Mouse (Mus musculus): ENCODE results near the gene Olfr844. TPM values are rescaled to one million over a fixed set of nuclear protein-coding genes. Genes with fewer than 3 reads are reported as not detected.

The Olfr844 gene
- polyA plus RNA-seq (2012; rRNA removed) (not detected in 2 replicates), polyA plus RNA-seq (2014; fragmentation: Nextera tagmentation; extraction: Ambion mirVana) (not detected in 2 replicates)

DNA sequence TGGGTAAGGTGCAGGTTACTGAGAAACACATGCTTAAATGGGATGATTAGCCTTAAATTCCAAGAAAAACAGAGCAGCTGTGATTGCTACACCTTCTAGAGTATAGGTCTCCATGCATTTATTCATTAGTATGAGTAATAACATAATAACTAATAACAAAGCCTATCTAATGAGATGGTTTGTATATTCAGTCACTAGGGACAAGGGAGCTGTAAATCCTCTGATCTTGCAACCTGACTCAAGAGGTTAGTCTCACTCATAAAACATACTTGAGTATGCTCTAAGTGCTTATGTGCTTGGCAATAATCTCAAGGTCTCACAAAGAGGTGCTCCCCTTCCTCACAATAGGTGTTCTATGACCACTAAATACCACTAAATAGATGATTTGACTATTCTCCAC, at the start of gene Olfr844:
TSS of gene Olfr844 (plus strand) at position 301 of the 400 bp plus-strand sequence.
- Histone ChIP-seq H3K4me2 (ENCODE audit: low read depth) (no peak within 1 kb of the TSS), H3K36me3 (replicated peaks; ENCODE audit: control insufficient read depth, insufficient read depth, low read depth) (no peaks in the 10 kb centered on the region), H3K4me1 (replicated peaks; ENCODE audit: control insufficient read depth in 2 of 2, insufficient read depth in 2 of 2, low read length in 1 of 2) (no peaks in the 10 kb centered on the region), H3K9me3 (ENCODE audit: control insufficient read depth, low read length) (no peaks in the 10 kb centered on the region), H3K27me3 (ENCODE audit: control insufficient read depth, insufficient read depth, low read length) (no peaks in the 10 kb centered on the region), H3K9ac (replicated peaks) (no peak within 1 kb of the TSS), H3K4me3 (ENCODE audit: insufficient read depth in 1 of 2, low read depth in 2 of 2, low read length in 2 of 2) (no peak within 1 kb of the TSS), H3K27ac (no peak within 1 kb of the TSS)
- no peak for DNase-seq (ENCODE audit: low read depth in 3 of 3, low spot score in 3 of 3)
- no peak for ATAC-seq (ENCODE audit: insufficient read depth)
- TF ChIP-seq CTCF (IDR thresholded peaks at IDR 0.05; ENCODE audit: low read depth) (no peak), EP300 (IDR thresholded peaks at IDR 0.05; ENCODE audit: low read depth) (no peak)

GRCm38 (mm10) chr9:19336157-19336556, 20.0 kb downstream of the Olfr844 start, which contains the start of gene Olfr845:
Olfr845 (plus strand) TSS chr9:19336457.
- Histone ChIP-seq H3K9me3 (ENCODE audit: control insufficient read depth, low read length) (no peaks in the 10 kb centered on the region), H3K4me3 (ENCODE audit: insufficient read depth in 1 of 2, low read depth in 2 of 2, low read length in 2 of 2) (no peak within 1 kb of the TSS), H3K9ac (replicated peaks) (no peak within 1 kb of the TSS), H3K4me2 (ENCODE audit: low read depth) (no peak within 1 kb of the TSS), H3K4me1 (replicated peaks; ENCODE audit: control insufficient read depth in 2 of 2, insufficient read depth in 2 of 2, low read length in 1 of 2) (no peaks in the 10 kb centered on the region), H3K27me3 (ENCODE audit: control insufficient read depth, insufficient read depth, low read length) (no peaks in the 10 kb centered on the region), H3K36me3 (replicated peaks; ENCODE audit: control insufficient read depth, insufficient read depth, low read depth) (no peaks in the 10 kb centered on the region), H3K27ac (no peak within 1 kb of the TSS)
- TF ChIP-seq EP300 (IDR thresholded peaks at IDR 0.05; ENCODE audit: low read depth) (no peak), CTCF (IDR thresholded peaks at IDR 0.05; ENCODE audit: low read depth) (no peak)
- ATAC-seq (ENCODE audit: insufficient read depth) = no peak
- no peak for DNase-seq (ENCODE audit: low read depth in 3 of 3, low spot score in 3 of 3)
- 52% methylated on average over 1 of the region's 1 CpGs for WGBS (ENCODE audit: insufficient replicate concordance)

GRCm38 (mm10) chr9:19363905-19364304, 47.8 kb downstream of the Olfr844 start, which contains the start of gene Olfr846:
Olfr846 (minus strand) TSS chr9:19364005.
- Histone ChIP-seq H3K9ac (replicated peaks) (no peak within 1 kb of the TSS), H3K4me2 (ENCODE audit: low read depth) (no peak within 1 kb of the TSS), H3K27ac (no peak within 1 kb of the TSS), H3K4me1 (replicated peaks; ENCODE audit: control insufficient read depth in 2 of 2, insufficient read depth in 2 of 2, low read length in 1 of 2) (no peaks in the 10 kb centered on the region), H3K4me3 (ENCODE audit: insufficient read depth in 1 of 2, low read depth in 2 of 2, low read length in 2 of 2) (no peak within 1 kb of the TSS), H3K36me3 (replicated peaks; ENCODE audit: control insufficient read depth, insufficient read depth, low read depth) (no peaks in the 10 kb centered on the region), H3K9me3 (ENCODE audit: control insufficient read depth, low read length) (no peaks in the 10 kb centered on the region), H3K27me3 (ENCODE audit: control insufficient read depth, insufficient read depth, low read length) (no peaks in the 10 kb centered on the region)
- TF ChIP-seq EP300 (IDR thresholded peaks at IDR 0.05; ENCODE audit: low read depth) (no peak), CTCF (IDR thresholded peaks at IDR 0.05; ENCODE audit: low read depth) (no peak)
- 37% methylated on average over 1 of the region's 1 CpGs for WGBS (ENCODE audit: insufficient replicate concordance)
- DNase-seq (ENCODE audit: low read depth in 3 of 3, low spot score in 3 of 3) (no peak), ATAC-seq (ENCODE audit: insufficient read depth) (no peak)

Other genes starting within 250 kb of the Olfr844 start
- gene Olfr836, start 196.0 kb upstream of the Olfr844 start, polyA plus RNA-seq (2012; rRNA removed) = not detected in 2 replicates
- gene Olfr836, start 196.0 kb upstream of the Olfr844 start, polyA plus RNA-seq (2014; fragmentation: Nextera tagmentation; extraction: Ambion mirVana) = not detected in 2 replicates
- gene Olfr837, start 180.0 kb upstream of the Olfr844 start, polyA plus RNA-seq (2012; rRNA removed) = not detected in 2 replicates
- not detected in 2 replicates for gene Olfr837, start 180.0 kb upstream of the Olfr844 start, polyA plus RNA-seq (2014; fragmentation: Nextera tagmentation; extraction: Ambion mirVana)
- not detected in 2 replicates for gene Olfr839-ps1, start 139.0 kb upstream of the Olfr844 start, polyA plus RNA-seq (2012; rRNA removed)
- gene Olfr839-ps1, start 139.0 kb upstream of the Olfr844 start, polyA plus RNA-seq (2014; fragmentation: Nextera tagmentation; extraction: Ambion mirVana) = not detected in 2 replicates
- gene Olfr843, start 64.4 kb upstream of the Olfr844 start, polyA plus RNA-seq (2012; rRNA removed) = not detected in 2 replicates
- gene Olfr843, start 64.4 kb upstream of the Olfr844 start, polyA plus RNA-seq (2014; fragmentation: Nextera tagmentation; extraction: Ambion mirVana) = not detected in 2 replicates
- not detected in 2 replicates for gene Olfr845, start 20.1 kb downstream of the Olfr844 start, polyA plus RNA-seq (2012; rRNA removed)
- not detected in 2 replicates for gene Olfr845, start 20.1 kb downstream of the Olfr844 start, polyA plus RNA-seq (2014; fragmentation: Nextera tagmentation; extraction: Ambion mirVana)
- not detected in 2 replicates for gene Olfr846, start 47.7 kb downstream of the Olfr844 start, polyA plus RNA-seq (2012; rRNA removed)
- gene Olfr846, start 47.7 kb downstream of the Olfr844 start, polyA plus RNA-seq (2014; fragmentation: Nextera tagmentation; extraction: Ambion mirVana) = not detected in 2 replicates
- not detected in 2 replicates for gene Olfr847, start 62.3 kb downstream of the Olfr844 start, polyA plus RNA-seq (2012; rRNA removed)
- gene Olfr847, start 62.3 kb downstream of the Olfr844 start, polyA plus RNA-seq (2014; fragmentation: Nextera tagmentation; extraction: Ambion mirVana) = not detected in 2 replicates
- not detected in 2 replicates for gene Olfr849, start 123.9 kb downstream of the Olfr844 start, polyA plus RNA-seq (2012; rRNA removed)
- gene Olfr849, start 123.9 kb downstream of the Olfr844 start, polyA plus RNA-seq (2014; fragmentation: Nextera tagmentation; extraction: Ambion mirVana) = not detected in 2 replicates
- not detected in 2 replicates for gene Olfr850, start 161.9 kb downstream of the Olfr844 start, polyA plus RNA-seq (2012; rRNA removed)
- gene Olfr850, start 161.9 kb downstream of the Olfr844 start, polyA plus RNA-seq (2014; fragmentation: Nextera tagmentation; extraction: Ambion mirVana) = not detected in 2 replicates
- gene Olfr851, start 176.9 kb downstream of the Olfr844 start, polyA plus RNA-seq (2012; rRNA removed) = not detected in 2 replicates
- gene Olfr851, start 176.9 kb downstream of the Olfr844 start, polyA plus RNA-seq (2014; fragmentation: Nextera tagmentation; extraction: Ambion mirVana) = not detected in 2 replicates
- gene Olfr853, start 224.7 kb downstream of the Olfr844 start, polyA plus RNA-seq (2012; rRNA removed) = not detected in 2 replicates
- not detected in 2 replicates for gene Olfr853, start 224.7 kb downstream of the Olfr844 start, polyA plus RNA-seq (2014; fragmentation: Nextera tagmentation; extraction: Ambion mirVana)

All from liver, embryonic 14.5 days (tissue).